Mouse (Mus musculus) megakaryocyte, embryonic 14.5 days (primary cell): ENCODE measurements around the gene Gmppb.

ENCODE experiments used
- FLI1 ChIP-seq: IDR thresholded peaks from 2 replicates; pipeline ENCODE4 v1.6.1; 2012; ENCODE audit warnings: low read length, inconsistent platforms, mixed read lengths
- GATA1 ChIP-seq: IDR thresholded peaks from 3 replicates; pipeline ENCODE4 v1.6.1; 2012; ENCODE audit warnings: mixed read lengths, low read length, inconsistent platforms, borderline replicate concordance

DNA sequence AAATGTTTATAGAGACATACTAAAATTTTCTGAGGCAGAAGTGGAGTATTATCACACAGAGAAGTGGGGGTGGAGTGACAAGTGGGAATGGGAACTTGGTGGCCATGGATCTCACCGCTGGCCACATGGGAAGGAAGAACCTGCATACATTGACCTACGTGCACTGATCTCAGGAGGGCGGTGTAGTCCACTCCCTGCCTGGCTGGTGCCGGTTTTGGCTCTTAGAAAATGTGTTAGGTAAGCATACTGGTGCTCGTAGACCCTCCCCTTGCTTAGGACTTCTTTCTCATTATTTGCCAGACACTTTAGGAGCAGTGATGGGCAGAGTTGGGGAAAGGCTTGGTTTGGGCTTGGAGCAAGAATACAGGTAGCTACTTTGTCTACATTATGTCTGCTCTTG lies 41.0 kb upstream of the Gmppb start:
- TF ChIP-seq GATA1 (no peak), FLI1 (no peak)
